Mouse (Mus musculus) cerebellum, adult 11 months (tissue): ENCODE measurements at regions not wholly inside any gene's neighbourhood (a gene's known extent, or its start where the extent isn't known, plus 50 kb on each side); places are given as distances from the start of the nearest gene placed in this dataset.

Experiments used
- DNase-seq: peaks from one replicate; pipeline ENCODE4 v3.0.0; 2022

DNA sequence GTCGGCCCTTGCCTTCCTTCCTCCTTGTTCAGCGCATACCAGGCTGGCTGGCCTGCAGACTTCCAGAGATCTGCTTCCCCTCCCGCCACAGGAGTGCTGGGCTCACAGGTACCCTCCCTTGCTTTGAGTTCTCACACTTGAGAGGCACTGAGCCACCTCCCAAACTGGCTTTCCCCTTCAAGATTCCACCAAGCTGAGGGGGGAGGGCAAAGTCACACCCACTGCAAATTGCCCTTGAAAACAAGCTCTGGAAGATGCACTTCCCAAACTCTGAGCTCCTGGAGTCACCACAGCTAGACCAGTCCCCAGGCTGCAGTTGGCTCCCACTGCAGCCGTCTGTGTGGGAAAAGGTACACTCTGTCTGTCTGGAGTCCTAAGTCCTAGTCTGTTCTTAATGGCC, 142.1 kb upstream of the Slc22a12 start:
- no peak for DNase-seq

DNA sequence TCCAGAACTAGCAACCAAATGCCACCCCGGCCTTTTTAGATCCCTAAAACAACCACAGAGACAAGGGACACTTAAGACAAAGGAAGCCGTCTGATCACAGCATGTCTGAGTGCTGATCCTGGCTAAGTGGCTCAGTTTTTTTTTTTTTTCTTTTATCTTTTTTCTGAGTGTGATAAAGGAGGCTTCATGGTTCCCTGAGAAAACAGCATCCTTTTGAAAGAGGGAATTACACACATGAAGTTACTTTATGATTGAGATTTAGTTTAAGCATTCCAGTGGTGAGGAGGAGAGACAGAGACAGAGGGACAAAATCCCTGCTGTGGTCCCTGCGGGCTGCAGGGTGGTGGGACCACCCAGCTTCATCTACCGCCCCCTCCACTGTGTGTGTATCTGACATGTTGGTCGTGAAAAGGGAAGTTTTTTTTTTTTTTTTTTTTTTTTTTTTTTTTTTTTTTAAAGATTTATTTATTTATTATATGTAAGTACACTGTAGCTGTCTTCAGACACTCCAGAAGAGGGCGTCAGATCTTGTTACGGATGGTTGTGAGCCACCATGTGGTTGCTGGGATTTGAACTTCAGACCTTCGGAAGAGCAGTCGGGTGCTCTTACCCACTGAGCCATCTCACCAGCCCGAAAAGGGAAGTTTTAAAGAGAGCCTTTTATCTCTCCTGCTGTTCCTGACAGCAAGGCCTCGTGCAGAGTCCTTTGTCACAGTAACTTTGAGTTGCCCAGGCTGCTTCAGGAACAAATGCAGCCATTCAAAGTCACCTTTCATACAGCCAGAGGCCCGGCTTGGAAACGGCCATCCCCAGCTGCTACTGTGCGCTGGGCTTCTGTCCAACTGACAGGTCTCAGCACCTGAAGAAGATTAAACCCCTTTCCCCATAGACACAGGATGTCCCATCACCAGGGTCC, 136.8 kb upstream of the Slc22a12 start:
- DNase-seq, result no peak

DNA sequence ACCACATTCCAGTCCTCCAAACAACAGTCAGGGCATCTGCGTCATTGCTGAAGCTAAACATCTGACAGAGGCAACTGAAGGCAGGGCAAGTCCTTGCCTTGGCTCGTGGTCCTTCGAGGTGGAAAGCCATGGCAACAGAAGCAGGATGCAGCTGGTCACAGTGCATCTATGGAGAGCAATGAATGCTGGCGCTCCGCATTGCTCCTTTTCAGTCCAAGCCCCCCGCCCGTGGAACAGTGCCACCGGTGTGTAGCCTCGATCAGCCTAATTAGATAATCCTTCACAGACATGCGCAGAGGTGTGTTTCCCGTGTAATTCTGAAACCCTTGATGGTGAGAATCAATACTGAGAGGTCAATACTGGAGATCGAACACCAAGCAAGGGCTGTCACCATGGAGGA, 134.7 kb upstream of the Slc22a12 start:
- no peak for DNase-seq

DNA sequence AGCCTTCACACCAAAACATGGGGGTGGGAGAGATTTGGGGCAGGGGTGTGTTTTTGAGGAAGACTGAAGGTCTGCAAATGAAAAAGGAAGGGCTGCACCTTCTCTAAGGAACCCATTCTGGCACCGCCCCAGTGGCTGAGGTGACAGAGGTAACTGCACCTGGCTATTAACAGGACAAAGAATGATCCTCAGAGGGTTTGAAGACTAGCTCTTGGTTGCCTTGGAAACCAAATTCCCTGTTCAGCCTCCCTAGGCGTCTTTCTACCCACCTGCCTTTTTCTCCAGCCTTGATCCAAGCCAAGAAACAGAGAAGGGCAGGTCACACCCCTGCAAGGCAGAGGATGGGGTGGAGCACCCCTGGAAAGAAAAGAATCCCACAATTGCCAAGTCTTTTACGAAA, 132.8 kb upstream of the Slc22a12 start:
- DNase-seq, result no peak

DNA sequence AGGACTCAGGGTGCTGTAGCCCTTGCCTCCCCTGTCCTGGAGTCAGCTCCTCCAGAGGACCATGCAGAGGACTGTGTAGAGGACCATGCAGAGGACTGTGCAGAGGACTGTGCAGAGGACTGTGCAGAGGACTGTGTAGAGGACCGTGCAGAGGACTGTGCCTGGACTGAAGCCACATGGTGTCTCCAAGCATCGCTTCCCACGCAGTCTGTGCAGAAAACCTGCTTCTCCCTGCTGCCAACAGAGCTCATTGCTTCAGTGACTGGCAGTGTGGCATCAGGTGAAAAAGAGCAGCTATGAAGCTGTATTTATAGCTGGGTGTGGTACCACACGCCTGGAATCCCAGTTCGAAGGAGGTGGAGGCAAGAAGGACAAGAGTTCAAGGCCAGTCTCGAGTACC, 128.9 kb upstream of the Slc22a12 start:
- DNase-seq, result no peak

DNA sequence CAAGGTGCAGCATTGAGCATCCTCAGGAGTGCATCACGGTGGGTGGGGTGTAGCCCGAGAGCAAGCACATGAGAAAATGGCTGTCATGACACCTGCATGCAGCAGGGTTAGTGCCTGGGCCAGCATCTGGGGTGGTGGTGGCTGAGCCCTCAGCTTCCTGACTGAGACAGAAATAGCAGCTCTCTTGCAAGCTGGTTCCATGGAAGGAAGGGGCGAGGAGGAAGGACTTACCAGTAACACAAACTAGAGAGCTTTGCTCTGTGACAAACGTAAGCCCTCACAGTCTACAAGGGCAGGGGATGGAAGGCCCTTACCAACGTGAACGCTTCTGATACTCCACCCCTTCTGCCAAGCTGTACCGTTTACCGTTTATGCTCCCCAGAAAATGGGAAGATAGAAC, 127.0 kb upstream of the Slc22a12 start:
- no peak for DNase-seq

DNA sequence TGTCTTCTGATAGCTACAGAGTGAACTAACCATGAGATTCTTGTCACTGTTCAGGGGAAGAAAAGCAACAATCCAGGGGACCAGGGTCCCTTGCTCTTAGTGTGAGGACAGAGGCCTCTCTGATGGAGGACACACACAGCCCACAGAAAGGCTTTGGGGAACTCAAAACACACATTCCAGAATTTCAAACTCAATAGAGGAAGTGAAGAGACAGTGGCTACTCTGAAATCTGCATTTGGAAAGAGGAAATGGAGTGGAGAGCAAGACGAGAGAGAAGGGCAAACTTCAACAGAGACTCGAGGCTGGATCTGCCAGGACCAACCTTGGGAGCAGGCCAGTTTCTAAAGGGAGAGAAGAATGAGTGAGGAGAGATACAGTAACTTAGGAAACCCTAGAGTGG, 125.7 kb upstream of the Slc22a12 start:
- no peak for DNase-seq

DNA sequence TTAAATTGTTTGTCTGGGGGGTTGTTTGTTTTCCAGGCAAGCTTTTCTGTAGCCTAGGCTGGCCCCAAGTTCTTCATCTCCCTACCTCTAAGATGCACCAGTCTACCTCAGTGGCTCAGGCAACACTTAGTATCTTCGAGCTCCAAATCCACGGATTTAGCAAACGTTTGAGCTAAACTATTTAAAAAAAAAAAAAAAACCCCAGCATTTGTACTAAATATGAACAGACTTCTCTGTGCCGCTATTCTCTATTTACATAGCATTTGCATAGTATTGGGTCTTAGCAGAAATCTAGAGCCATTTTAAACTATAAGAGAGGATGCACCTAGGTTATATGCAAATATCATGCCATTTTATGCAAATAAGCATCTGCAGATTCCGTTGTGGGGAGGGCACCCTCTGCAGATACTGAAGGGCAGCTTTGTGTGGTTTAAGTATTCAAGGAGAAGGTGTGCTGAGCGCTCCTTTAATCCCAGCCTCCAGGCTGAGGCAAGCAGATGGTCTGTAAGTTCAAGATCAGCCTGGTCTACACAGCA, 123.4 kb upstream of the Slc22a12 start:
- DNase-seq, result no peak

DNA sequence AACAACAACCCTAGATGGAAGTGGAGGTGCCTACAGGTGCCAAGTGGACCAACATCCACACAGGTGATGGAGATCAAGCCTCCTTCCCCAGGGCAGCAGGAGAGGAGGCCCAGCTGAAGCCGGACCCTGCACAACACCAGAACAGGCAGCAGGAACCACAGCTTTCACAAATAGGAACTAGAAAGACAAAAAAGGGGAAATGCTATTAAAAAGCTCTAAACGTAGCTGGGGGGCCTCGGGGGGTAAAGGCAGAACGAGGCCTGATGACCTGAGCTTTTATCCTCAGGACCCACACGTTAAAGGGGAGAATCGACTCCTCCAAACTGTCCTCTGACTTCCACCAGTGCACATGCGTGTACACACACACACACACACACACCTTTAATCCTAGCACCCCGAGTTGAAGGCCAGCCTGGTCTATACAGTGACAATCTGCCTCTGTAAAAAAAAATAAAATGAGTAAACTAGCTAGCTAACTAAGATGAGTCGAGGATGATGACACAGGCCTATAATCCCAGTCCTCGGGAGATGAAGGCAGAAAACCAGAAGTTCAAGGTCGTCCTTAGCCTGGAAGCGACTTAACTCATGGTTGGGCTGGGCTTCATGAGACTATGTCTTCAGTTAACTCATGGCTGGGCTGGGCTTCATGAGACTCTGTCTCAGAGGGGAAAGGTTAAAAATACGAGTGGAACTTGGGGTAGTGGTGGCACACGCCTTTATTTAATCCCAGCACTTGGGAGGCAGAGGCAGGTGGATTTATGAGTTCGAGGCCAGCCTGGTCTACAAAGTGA, 122.6 kb upstream of the Slc22a12 start:
- DNase-seq, result no peak

DNA sequence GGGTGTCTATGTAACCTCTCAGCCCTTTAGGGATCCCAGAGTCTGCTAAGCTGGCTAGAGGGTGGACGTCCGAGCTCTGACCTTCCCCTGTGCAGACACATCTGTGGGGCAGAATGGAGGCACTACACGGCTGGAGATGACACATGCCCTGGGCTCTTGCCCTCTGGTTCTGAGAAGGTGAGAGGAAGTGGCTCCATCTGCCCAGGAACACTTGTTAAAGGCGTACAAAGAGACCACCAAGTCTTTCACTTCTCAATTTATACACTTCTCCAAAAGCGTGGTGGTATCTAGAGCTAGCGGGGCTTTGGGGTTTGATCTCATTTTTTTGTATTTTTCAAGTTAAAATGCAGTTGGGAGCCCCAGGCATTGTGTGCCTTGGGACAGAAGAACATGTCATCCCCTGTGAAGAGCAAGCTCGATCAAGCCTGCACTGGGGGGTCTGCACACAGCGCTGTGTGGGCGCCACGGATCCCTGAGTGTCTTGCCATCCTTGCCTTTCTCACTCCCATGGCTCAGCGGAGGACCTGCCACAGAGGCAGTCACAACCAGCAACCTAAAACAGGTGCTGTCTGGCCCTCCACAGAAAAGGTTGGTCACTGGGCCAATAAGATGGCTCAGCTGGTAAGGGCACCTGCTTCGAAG, 121.6 kb upstream of the Slc22a12 start:
- no peak for DNase-seq

DNA sequence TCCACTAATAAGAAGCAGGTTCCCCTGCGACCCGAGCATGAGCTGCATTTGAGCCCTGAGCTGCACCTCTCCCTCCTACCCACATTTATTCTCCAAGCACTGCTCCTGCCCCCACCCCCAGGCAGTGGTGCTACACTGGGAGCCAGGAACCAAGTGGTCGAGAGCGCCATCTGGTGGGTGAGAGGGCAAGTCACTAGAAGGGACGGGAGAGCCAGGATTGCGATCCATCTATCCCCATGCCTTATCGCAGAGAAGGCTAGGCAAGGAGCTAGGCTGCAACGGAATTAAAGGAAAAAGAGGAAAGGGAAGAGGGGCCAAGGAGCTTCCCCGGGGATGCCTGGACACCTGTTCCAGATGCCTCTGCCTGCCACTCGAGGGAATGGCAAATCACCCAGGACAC, 120.6 kb upstream of the Slc22a12 start:
- peak; percentile 84 for DNase-seq

DNA sequence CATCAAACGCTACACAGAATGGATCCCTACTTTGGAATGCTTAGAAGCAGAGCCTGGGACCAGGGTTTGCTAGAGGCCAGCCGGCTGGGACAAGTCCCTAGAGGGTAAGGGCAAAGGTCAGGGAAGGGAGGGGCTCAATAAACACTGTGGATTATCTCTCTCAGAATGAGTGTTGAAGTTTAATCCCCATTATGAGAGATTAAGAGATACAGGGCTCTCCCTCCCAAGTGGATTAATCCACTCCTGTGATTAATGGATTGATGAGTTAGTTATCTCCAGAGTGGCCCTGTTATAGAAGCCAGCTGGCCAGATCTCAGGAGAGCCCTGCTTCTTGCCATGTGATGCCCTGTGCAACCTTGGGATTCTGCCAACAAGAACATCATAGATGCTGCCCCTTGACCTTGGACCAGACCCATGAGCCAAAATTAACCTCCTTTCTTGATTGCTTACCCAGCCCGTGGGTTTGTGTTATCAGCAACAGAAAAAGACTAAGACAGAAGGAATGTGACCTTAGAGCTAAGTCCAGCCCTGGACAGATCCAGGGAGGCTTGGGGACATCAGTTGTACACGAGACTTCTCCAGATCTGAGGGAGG, 119.6 kb upstream of the Slc22a12 start:
- DNase-seq, result no peak

DNA sequence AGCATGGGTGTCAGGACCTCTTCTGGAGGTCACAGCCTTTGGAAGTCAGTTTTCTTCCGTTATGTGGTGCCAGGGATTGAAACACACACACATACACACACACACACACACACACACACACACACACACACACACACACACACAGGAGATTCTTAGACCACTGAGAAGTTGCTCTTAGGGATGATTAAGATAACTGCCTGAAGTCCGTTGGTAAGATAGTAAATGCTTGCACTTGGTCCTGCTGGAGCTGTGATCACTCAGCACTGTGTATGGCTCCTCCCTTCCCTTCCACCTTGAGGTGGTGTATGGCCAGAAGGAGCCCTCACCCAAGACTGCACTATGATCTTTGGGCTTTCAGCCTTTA, 118.7 kb upstream of the Slc22a12 start:
- DNase-seq, result no peak

DNA sequence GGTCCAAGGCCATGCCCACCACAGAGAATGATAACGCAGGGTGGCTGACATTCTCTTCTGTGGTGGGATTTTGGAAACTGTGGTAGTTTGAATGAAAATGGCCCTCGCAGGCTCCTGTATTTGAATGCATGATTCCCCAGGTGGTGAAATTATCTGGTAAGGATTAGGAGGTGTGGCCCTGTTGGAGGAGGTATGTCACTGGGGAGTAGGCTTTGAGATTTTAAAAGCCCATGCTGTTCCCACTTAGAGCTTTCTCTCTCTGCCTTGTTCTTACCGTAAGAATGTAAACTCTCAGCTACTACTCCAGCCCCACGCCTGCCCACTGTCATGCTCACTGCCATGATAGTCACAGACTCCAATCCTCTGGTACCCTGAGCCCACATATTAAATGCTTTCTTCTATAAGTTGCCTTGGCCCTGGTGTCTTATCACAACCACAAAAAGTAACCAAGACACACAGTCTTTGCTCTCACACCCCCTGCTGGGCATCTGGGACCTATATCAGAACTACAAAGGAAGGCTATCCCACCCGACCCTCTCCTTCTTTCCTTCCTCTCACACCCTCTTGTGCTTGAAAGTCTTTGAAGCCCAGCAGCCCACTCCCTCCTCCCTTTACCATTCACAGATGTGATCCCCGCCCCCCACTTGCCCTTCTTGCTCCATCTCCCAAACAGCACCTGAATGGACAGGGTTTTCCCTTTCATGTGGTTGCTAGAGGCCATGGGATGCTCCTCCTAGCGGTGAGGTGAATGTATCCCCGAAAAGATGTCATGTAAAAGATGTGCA, 118.1 kb upstream of the Slc22a12 start:
- no peak for DNase-seq

DNA sequence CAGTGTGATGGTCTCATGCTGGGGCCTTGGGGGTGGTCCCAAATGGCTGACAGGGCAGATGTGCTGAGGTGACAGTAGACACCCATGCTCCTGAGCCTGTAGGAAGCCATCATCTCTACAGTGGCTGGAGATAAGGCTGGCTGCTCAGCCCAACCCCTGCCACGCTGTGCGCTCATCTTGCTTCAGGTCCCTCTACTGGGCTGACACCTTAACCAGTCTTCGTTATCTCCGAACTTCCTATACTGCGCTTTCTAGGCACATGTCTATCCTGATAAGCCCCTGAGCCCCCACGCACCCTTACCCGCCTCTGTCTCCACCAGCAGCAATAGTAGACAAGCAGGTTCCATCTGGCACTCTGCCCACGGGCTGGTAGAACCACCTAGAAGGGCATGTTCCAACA, 117.3 kb upstream of the Slc22a12 start:
- DNase-seq, result no peak

DNA sequence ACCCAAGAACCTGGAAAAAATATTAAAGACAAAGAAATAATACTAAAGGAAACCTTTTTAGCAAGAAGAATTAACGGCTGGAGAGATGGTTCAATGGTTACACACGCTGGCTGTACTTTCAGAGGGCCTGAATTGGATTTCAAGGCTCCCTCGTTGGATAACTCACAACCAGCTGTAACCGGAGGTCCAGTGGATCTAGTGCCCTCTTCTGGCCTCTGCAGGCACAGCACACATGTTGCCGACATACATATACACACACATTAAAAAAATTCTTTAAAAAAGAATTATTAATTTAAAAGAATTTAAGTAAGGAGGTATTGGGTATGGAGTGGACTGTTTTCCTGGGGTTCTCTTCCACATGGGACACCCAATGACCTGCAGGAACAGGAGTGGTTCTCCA, 111.7 kb upstream of the Slc22a12 start:
- DNase-seq, result no peak

DNA sequence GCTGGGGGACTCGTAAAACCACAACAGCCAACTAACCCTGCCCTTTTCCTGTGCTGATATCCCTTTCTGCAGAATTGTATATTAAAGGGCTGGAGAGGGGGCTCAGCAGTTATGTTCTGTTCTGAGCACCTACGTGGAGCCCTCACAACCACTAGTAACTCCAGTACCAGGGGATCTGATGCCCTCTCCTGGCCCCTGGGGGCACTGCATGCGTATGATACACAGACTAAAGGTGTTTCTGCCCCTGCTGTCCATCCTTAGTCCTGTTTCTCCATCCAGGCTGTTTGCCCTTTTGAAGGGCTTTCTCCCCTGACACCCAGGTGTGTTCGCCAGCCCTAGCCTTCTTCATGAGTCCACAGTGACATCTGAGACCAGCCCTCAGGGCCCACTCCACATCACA, 109.9 kb upstream of the Slc22a12 start:
- DNase-seq, result no peak

DNA sequence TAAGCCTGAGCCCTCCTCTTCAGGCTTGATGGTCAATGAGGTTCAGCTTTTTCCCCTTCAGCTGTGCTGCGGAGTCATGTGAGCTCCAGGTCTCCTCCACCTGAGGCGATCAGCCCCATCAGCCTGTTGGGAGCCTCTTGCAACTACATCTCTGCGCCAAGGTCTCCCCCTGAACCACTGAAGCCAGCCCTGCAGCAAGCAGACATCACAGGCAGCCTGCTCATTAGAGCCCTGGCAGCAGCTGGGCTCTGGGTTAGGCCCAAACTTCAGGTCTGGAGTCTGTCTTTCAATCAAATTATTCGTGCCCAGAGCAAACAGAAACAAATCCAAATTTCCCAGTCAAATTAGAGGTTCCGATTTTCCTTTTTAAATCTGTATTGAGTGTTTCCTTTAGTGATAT, 108.4 kb upstream of the Slc22a12 start:
- DNase-seq, result no peak

DNA sequence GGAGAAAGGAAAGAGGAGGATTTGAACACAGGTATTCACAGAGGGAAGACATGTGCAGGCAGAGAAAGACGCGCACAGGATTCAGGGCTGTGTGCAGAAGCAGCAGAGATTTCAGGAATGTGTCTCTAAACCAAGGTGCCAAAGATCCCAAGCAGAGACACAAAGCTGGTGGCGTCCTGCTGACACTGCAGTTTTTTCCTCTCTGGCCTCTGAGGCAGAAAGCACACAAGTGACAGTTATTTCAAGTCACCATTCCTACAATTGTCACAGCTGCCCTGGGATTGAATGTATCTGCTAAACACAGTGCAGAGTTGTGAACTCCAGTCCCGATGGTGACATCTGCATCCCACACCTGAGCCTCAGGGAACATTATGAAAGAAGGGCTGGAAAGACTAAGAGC, 107.1 kb upstream of the Slc22a12 start:
- DNase-seq, result no peak

DNA sequence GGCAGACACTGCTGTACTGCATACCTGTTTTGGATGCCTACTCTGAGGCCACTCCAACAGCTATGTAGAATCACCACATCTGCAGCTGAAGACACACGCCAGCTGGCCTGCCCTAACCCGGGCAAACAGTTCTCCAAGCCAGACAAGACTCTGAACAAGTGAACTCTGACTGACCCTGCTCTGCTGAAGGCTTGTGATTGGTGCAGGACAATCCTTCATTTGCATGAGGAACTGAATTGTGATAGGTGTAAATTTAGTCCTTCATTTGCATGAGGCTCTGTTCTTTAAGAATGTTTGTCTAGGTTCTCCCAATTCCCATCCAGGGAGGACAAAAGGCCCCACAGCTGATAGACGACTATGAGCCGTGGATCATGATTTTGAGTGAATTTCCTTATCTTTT, 104.9 kb upstream of the Slc22a12 start:
- DNase-seq, result no peak

DNA sequence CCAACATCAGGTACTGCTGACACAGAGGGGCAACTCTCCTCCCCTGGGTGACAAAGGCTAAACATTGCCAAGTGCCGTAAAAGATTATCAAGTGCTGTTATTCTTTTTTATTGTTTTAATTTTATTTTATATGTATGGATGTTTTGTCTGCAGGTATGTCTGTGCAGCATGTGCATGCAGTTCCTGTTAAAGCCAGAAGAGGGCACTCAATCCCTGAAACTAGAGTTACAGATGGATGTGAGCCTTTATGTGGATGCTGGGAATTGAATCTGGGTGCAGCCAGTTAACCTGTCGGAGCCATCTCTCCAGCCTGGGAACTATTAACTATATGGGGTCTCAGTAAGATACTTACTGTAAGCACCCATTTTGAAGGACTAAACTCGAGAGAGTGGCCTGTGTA, 104.4 kb upstream of the Slc22a12 start:
- no peak for DNase-seq

DNA sequence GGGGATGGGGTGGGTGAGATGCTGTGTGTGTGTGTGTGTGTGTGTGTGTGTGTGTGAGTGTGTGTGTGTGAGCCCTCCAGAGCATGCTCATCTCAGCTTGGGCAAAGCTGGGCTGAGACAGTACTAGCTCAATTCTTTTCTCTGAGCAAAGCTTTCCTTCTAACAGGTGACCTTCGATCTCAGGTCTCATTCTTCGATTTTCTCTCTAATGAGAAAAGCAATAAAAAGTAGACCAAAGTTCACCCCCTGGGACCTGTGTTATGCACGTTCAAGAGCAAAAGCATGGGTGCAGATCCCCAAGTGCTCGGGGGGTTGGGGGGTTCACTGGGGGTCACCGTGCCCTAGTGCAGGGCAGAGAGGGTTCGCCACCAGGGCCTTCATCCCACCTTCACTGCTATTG, 103.1 kb upstream of the Slc22a12 start:
- no peak for DNase-seq
